Mouse (Mus musculus) c-Kit-positive CD71-positive TER-119-negative erythroid progenitor cells, embryonic 14.5 days (primary cell): ENCODE data around the gene Ttc25.
"Not testable (repeated sequence)": the region's sequence is repeated elsewhere in the genome, so short reads cannot be mapped to it uniquely, and the experiment has no call there.

Experiments used
- DNase-seq: peaks from one replicate; pipeline ENCODE4 v3.0.0-alpha.2; 2013; ENCODE audit warnings: low read depth

The Ttc25 gene

DNA sequence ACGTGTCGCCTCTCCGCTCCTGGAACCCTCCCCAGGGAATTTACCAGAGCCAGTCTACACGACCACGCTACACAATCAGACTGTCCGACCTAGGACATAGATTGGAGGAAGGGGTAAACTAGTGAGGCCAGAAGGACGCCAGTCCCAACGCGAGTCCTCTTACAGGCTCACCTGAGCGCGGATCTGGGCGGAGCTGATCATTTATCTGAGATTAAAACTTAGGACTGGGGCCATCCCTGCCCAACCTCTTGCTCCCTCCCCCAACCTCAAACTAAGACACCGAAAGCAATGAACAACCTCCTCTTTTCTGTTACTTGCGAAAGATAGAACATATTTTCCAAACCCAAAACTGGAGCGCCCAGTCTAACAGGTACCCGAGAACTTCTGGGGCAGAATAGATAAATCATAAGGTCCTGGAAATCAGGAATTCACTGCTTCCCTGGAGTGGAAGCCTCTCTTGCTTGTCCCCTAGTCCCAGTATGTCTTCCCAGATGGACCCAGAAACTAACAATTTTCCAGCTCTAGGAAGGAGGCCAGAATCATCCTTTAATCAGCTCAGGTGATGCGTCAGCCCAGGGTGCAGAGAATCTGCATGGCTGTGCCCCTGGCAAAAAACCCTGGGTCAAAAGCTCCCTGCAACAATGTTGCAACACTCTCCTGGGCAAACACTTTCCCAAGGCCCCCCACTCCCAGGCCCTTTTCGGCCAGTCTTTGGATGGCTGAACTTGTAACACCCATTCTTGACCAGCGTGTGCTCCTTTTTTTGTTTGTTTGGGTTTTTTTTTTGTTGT is 16.8 kb upstream of the Ttc25 start:
- no peak for DNase-seq

DNA sequence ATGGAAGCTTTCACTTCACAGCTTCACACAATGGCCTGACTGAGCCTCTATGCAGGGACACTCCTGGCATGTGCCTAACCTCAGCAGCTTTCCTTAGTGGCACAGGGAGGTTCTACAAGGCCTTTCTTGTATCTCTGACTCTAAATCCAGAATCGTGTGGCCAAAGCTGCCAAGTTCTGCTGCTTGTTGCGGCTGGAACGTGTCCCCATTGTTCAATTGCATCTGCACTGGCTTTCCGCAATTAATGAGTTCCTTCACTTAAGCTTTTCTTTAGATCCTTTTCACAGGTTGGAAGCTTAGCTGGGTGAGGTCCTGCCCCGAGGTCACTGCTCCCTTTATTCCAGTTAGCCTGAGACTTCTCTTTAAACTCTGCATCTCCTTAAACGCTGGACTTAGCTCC is 11.5 kb upstream of the Ttc25 start:
- no peak for DNase-seq

DNA sequence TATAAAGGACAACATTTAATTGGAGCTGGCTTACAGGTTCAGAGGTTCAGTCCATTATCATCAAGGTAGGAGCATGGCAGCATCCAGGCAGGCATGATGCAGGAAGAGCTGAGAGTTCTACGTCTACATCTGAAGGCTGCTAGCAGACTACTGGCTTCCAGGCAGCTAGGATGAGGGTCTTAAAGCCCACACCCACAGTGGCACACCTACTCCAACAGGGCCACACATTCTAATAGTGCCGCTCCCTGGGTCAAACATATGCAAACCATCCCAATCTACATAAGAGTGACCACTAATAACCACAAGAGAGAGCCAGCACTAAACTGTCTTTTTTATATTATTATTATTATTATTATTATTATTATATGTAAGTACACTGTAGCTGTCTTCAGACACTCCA is 11.0 kb upstream of the Ttc25 start:
- DNase-seq: not testable (repeated sequence)

DNA sequence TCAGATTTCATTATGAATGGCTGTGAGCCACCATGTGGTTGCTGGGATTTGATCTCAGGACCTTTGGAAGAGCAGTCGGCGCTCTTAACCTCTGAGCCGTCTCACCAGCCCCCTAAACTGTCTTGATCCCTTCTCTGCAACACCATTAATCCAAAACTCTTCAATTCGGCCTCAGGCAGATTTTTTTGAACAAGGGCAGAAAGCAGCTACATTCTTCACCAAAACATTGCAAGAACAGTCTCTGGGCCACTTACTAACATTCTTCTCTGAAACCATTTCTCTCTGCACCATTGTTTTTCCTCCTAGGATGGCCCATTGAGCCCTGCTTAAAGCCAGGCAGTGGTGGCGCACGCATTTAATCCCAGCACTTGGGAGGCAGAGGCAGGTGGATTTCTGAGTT is 10.6 kb upstream of the Ttc25 start:
- DNase-seq: not testable (repeated sequence)

DNA sequence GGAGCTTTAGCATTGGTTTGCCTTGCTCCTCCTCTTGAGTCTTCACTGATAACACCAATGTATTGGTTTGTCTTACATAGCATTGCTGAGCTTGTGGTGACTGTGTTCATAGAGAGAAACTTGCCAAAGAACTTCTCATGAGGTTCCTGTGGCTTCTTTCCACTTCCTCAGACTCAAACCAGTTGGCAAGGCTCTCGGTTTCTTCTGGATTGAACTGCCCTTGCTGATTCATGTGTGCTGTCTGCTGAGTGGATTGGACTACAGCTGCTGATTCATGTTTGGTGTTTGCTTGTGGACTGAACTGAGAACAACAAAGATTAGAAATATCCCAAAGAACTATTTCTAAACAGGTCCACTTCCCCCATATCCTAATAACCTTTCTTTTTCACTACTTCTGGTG is 9.4 kb upstream of the Ttc25 start:
- DNase-seq: no peak

DNA sequence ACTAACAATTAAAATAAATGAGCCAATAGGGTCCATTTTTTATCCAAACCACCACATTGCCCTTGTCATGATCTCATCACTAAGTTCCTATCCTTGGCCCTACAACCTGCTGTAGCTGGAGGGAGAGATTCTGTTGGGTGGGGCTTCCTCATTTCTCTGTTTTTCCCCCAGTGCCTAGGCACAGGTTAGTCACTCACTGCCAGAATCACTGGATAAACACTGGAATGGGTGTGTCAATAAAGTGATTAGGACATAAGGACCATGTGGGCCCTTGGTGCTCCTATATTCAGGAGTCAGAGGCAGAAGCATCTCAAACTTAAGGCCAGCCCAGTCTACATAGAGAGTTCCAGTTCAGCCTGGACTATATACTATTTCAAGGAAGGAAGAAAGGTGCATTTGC is 8.9 kb upstream of the Ttc25 start:
- no peak for DNase-seq

DNA sequence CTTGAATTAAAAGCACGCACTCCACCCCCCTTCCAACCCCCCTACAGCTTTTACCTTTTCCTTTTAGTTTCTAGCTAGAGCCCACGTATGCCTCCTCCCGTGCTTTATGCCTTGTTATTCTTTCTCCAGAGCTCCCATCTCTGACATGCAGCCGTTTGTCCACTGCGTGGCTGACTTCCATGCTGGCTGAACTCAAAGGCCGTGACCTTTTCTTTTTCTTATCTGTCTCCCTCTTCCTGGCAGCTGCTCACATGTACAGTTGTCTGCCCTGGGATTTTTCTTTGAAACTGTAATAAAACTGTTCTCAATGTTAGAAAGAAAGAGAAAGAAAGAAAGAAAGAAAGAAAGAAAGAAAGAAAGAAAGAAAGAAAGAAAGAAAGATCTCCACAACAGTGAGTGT is 4.4 kb upstream of the Ttc25 start:
- DNase-seq: no peak

DNA sequence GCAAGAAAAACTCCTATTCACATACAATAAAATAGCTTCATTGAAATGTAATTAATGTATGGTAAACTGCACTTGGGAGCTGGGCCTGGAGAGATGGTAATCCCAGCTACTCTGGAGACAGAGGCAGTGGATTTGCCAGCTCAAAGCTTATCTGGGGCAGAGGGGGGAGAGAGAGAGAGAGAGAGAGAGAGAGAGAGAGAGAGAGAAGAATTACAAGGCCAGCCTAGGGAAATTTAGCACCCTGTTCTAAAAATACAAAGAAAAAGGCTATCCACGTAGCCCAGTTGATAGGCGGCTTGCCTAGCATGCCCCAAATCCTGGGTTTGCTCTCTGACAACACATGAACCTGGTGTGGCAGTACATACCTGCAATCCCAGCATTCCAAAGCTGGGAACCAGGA is 3.8 kb upstream of the Ttc25 start:
- no peak for DNase-seq

DNA sequence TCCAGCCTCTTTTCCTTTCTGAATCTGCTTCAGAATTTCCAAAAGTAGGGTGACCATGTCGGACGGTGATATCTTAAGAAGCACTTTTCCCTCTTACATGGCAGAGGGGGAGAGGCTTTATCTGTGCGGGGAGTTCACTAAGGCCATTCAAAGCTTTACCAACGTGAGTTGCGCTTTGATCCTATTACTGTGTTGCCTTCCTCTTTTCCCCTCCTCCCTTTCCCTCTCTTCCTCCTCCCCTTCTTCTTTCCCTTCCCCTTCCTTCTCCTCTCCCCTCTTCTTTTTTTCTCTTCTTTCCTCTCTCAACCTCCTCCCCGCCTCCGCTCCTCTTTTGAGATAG is 309 bp downstream of the Ttc25 start:
- DNase-seq: no peak

DNA sequence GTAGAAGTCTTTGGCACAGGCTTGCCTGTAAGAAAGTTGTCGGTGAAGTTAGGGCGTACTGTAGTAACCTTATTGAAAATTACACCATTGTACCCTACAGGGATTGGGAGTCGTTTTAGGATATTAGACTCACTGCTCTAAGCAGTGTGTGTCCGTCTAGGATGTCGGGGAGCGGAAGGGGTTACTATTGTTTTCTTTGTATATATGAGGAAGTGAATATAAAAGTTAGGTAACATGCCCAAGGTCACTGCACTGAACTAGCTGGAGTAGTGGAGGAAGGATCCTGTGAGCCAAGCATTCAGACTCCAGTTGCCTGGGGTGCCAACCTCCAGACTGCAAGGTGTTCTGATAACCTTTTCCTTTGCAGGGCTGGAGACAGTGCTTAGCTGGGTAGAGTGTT is 1.5 kb downstream of the Ttc25 start:
- no peak for DNase-seq

DNA sequence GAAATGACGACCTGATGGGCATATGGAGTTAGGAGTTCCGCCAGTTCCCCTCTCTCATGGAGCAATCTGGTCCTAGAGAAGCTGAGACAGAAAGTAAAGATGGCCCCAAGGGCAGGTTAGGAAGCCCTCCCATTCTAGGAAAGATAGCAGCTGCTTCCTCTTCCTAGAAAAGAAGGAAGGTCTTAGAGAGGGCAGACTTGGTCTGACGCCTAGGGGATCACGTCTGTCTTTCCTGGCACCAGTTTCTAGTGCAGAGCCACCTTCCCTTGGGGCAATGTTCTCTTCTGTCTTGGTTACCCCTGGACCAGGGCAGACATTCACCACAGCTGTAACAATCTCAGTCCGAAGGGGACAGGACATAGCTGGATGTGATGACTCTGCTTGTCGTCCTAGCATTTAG is 2.7 kb downstream of the Ttc25 start:
- DNase-seq: no peak

DNA sequence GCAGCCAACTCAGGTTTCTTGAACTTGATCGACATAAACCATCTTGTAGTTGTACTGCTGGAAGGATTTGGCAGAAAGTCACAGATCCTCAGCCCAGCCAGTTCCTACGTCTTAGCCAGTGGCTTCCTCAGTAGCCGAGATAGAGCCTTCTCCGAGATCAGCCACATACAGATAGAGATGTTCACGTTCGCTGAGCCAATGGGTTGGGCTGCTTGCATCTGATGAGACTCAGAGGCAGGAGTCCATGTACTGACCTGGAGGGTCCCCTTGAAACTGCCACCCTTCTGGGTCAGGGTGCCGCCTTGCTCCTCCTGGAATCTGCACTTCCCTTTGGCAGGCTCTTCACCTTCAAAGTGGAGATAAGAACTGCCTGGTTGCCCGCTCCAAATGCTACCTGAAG is 4.1 kb downstream of the Ttc25 start:
- DNase-seq: no peak

DNA sequence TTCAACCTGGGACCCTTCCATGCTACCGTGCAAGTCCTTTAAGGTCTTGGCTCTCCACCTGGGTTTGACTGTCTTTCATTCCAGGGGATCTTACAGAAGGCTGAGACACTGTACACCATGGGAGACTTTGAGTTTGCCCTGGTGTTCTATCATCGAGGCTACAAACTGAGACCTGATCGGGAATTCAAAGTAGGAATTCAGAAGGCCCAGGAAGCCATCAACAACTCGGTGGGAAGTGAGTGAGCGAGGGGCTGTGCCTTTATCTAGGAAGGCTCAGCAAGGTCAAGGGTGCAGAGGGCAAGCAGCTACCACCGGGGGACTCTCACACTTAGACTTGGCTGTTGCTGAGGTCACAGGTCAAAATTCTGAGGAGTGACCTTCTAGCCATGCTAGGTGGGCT is 4.7 kb downstream of the Ttc25 start:
- DNase-seq: no peak

DNA sequence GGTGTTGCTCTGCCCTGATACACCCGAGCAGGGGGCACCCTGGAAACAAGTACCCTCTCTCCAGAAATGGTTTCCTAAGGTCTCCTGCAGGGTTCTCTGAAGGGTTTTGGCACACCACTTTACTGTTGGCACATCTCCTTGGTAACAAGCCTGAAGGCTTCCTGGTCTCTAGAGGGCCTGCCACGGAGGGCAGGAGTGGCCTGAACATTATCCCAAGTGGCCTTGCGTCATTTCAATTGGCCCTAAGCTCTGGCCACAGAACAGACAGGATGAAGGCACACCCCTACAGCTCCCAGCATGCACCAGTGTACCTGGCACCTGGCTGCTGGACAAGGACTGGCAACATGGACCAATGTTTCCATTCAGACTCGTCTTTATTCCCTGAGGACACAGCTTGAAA is 7.4 kb downstream of the Ttc25 start:
- DNase-seq: no peak

DNA sequence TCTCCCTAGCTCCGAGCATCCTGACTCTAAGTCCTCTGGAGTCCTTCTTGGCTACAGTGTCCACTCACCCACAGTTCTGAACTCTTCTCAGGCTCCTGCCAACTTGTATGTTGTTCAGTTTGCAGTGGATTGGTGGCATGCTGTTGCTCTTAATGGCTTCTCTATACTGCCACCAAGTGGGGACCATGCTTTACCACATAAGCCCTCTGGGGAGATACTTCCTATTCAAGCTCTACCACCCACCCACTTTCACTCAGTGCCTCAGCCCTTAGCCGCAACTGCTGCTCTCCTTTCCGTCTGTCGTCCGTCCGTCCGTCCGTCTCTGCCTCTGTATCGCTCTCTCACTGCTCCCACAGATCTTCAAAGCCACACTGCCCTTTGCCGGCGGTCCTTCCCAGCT is 10.2 kb downstream of the Ttc25 start:
- DNase-seq: peak; percentile 69

DNA sequence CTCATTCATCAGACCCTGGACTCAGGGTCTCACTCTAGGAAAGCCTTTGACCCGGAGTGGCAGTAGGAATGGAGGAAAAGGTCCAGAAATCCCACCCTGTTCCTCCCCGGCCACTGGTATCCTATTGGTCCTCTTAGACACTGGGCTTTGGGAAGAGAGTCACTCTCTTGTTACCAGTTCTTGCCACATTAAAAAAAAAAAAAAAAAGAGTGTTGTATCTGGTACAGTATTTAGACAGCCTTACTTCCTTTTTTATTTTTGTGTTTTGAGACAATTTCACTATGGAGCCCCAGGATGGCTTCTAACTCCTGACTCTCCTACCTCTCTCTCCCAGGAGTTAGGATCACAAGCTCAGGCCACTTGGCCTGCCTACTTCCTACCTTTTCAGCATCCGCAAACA is 12.2 kb downstream of the Ttc25 start:
- no peak for DNase-seq

DNA sequence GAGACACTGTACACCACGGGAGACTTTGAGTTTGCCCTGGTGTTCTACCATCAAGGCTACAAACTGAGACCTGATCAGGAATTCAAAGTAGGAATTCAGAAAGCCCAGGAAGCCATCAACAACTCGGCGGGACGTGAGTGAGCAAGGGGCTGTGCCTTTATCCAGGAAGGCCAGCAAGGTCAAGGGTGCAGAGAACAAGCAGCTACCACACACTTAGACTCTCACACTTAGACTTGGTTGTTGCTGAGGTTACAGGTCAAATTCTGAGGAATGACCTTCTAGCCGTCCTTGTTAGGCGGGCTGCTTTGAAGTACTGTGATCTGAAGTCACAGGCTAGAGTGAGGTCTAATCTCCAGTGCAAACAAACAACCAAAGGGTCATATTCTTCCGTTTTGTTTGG is 14.1 kb downstream of the Ttc25 start:
- DNase-seq: no peak

DNA sequence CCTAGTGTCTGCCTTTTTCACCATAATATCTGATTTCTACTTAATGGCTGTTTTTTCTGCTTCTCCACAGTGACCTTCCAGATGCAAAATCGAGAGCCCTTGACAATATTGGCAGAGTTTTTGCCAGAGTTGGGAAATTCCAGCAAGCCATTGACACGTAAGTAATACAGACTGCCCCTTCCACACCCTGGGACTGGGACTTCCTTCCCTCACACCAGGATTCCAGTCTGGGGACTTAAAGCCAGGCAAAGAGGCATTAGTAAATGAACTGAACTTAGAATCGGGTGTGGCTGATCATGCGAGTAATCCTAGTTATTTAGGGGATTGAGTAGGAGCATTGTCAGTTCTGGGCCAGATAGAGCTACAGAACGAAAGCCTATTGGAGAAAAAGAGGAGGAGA is 16.3 kb downstream of the Ttc25 start:
- no peak for DNase-seq

DNA sequence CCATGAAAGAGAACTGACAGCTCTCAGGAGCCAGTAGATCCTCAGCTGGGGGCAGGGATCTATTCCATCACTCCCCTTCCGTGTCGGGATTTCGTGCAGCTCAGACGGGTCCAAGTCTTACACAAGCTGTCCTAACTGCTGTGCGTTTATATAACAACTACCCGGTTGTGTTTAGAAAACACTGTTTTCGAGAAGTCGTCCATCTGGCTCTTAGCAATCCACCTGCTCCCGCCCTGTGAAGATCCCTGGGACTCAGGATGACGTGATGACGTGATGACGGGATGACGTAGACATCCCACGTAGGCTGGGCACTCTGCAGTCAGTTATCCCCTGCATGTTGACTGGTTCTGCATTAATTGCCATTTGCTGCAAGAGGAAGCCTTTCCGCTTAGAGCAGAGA is 18.9 kb downstream of the Ttc25 start:
- DNase-seq: no peak

DNA sequence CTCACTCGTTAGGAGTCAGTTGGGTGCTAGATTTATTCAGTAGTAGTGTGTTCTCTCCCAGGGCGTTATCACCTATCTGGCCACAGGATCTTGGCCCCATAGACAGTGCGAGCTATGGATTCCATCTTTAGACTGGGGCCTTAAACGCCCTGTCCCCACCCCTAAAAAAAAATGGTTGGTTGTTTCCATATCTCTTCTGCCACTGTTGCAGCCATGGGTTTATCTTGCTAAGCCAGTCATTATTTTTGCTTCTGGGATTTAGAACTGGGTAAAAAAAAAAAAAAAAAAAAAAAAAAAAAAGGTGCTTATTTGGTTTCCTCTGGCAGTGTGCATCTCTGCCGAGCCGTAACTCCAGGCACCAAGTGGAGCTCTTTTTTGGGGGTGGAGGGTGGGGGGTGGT is 19.3 kb downstream of the Ttc25 start:
- no peak for DNase-seq

DNA sequence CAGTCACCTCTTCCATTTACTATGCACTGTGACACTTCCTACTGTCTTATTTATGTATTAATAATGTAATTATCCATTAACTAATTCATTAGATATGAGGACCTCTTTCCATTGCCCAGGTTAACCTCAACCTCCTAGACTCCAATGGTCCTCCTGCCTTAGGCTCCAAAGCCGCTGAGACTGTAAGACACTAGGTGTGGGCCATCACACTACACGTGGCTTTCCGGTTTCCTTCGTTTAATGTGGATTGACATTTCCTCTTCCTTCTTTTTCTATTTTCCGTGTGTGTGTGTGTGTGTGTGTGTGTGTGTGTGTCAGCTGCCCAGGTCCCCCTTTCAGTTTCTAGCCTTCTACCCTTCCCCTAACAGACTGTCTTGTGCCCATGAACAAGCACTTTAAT is 21.8 kb downstream of the Ttc25 start:
- DNase-seq: no peak

DNA sequence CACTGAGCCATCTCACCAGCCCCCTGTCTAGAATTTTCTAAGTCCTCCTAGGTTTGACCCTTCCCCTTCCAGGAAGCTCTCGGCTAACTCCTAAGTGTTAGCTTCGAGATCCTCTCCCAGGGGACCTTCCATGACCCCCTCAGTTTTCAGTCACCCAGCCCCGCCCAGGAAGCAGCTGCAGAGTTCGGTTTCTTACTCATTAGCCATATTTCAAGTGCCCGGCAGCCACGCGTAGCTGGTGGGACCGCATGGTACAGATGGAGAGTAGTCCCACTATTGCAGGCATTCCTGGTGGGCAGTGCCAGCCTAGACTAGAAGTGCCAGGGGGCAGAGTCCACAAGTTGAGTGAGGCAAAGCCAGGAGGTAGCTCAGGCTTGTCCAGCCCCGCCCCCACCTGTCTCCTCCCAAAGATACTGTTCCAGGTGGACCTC is 22.4 kb downstream of the Ttc25 start:
- DNase-seq: no peak

DNA sequence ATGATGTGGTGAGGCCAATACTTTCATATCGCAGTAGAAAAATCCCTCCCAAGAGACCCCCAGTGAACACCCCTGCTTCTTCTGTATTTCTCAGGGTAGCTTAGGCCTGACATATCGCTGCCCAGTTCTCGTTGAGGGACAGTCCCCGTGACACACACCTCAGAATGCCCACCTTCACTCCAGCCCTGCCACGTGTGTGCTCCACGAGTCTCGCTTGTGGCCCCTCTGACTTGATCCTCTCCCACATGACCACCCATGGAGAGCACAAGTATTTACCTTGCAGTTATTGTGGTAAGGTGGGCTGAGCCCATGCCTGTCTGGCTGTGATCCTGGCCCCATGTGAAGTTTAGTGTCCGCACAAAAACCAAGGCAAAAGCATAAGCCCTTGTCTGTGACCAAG is 23.3 kb downstream of the Ttc25 start:
- no peak for DNase-seq

DNA sequence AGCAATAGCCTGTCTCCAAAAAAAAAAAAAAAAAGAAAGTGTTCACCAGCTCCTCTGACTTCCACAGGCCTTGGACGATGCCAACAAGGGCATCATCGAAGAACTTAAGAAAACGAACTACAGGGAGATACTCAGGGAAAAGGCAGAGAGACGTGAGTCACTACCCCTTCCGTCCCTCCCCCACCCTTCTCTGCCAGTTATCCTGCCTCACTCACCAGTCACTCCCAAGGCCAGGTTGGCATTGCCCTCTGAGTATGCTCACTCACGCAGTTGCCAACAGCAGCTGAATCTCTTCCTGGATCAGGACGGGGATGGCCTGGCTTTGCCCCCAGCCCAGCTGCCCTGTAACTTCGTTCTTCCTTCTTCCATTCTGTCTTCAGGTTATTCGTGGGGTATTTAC is 24.4 kb downstream of the Ttc25 start:
- no peak for DNase-seq
